In the genomic region with DNA sequence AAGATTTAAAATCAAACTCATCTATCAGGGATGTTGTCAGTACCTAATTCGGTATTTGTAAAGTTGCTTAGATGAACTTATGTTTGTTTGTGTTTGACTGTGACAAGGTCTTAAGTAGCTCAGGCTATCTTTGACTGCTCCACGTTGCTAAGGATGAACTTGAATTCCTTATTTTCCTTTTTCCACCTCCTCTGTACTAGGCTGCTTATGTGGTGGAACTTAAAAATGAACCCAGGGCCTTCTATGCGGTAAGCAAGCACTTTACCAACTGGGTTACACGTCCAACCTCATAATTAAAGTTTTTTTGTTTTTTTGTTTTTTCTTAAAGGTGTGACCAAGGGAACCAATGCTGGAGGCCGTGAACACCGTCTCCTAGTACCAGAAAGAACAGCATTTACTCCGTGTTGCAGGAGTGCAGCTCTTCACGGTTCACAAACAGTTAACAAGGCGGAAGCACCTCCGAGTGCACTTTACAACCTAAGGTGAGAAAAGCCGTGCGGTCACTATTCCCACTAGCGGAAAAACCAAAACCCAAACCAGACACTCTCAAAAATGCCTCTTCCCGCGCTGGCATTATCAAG, we compare ENCODE assay signal across 8 mouse cellular contexts. TPM values are rescaled to one million over a fixed set of nuclear protein-coding genes. Genes with fewer than 3 reads are reported as not detected.
A peak's percentile ranks its signal among the peaks of the same experiment; 100 is the strongest.
DNase-seq lines count a peak whose midpoint lies in the region; ATAC-seq and TF ChIP-seq lines count a peak whose summit lies in the region.

A gene (plus strand): TSS at position 325 of the 581 bp plus-strand sequence.

- H3K4me2 ChIP-seq in limb, embryonic 13.5 days (replicated peaks), result peak within 1 kb of the TSS; percentile 69

- 4% methylated on average over 15 of the region's 15 CpGs for WGBS in limb, embryonic 13.5 days
- WGBS in small intestine, adult 2 months, result 4% methylated on average over 15 of the region's 15 CpGs

- peak; percentile 54; the same call in 1 of the 2 replicates for ATAC-seq in limb, embryonic 13.5 days (ENCODE audit: low FRiP score, low read depth)

- TF ChIP-seq POLR2A in small intestine, adult 2 months (IDR thresholded peaks at IDR 0.05; ENCODE audit: low read depth, low read length), result no peak; the same call in 1 of the 2 replicates

- intact Hi-C loops in heart, postnatal 14 days (cut with DNase I), result no loop called here

- H3K4me1 ChIP-seq in limb, embryonic 13.5 days, result peaks cover 11% of the 10 kb centered on the region
- H3K4me1 ChIP-seq in small intestine, adult 2 months (ENCODE audit: control insufficient read depth, insufficient read depth, insufficient read length, low read length), result no peaks in the 10 kb centered on the region

- H3K36me3 ChIP-seq in limb, embryonic 13.5 days, result no peaks in the 10 kb centered on the region
- H3K36me3 ChIP-seq in small intestine, adult 2 months (ENCODE audit: control insufficient read depth, insufficient read depth, low read length), result no peaks in the 10 kb centered on the region

- peak within 1 kb of the TSS; percentile 88 for H3K27ac ChIP-seq in limb, embryonic 13.5 days
- peak within 1 kb of the TSS; percentile 94 for H3K27ac ChIP-seq in small intestine, adult 2 months (ENCODE audit: insufficient read depth, low read depth, low read length)

- H3K27me3 ChIP-seq in limb, embryonic 13.5 days, result no peaks in the 10 kb centered on the region
- H3K27me3 ChIP-seq in small intestine, adult 2 months (ENCODE audit: control insufficient read depth, insufficient read depth, low read length), result no peaks in the 10 kb centered on the region

- H3K9me3 ChIP-seq in limb, embryonic 13.5 days, result no peaks in the 10 kb centered on the region

- H3K4me3 ChIP-seq in limb, embryonic 13.5 days, result peak within 1 kb of the TSS; percentile 86
- peak within 1 kb of the TSS; percentile 95 for H3K4me3 ChIP-seq in small intestine, adult 2 months (ENCODE audit: low read depth, low read length)

- no peak for TF ChIP-seq CTCF in small intestine, adult 2 months (IDR thresholded peaks at IDR 0.05; ENCODE audit: extremely low read depth, insufficient read length, insufficient replicate concordance, low read depth, low read length)

- no peak for DNase-seq in adrenal gland, adult 18-20 months (ENCODE audit: low spot score in 2 of 2)
- no peak for DNase-seq in adrenal gland, adult (ENCODE audit: inconsistent age in 2 of 2, low spot score in 1 of 2)
- DNase-seq in urinary bladder, postnatal 25 days (ENCODE audit: low spot score), result peak; percentile 54
- no peak for DNase-seq in urinary bladder, postnatal 14 days (ENCODE audit: low spot score)
- no peak for DNase-seq in heart, postnatal 14 days
- DNase-seq in ovary, postnatal 36 days (ENCODE audit: low spot score), result no peak

- H3K9ac ChIP-seq in limb, embryonic 13.5 days, result peak within 1 kb of the TSS; percentile 91

RNA-seq across cellular contexts. Expression of the gene that starts here (rescaled TPM):
- total RNA-seq in adrenal gland, adult 18-20 months (2021), result 10 to 100 TPM; 36.6 to 40.7 TPM
- total RNA-seq in heart, postnatal 14 days (2021), result 10 to 100 TPM; 18.6 to 22.0 TPM
- polyA plus RNA-seq in limb, embryonic 13.5 days (2015; fragmentation: Nextera tagmentation; extraction: Ambion mirVana), result 41.5 and 47.7 TPM in 2 replicates
- 2.2 and 3.5 TPM in 2 replicates for polyA plus RNA-seq in small intestine, adult 2 months (2012; rRNA removed)
